Mouse (Mus musculus) midbrain, postnatal 0 days (tissue): Measurements from ENCODE around the gene Immp1l. TPM values are rescaled to one million over a fixed set of nuclear protein-coding genes. Genes with fewer than 3 reads are reported as not detected.

Experiments
- ATAC-seq: fragments of 200-750 bp; cut with Nextera tagmentation; 2 replicates; pipeline ENCODE4 v1.8.0; 2017; ENCODE audit warnings: moderate number of reproducible peaks, mild to moderate bottlenecking, moderate TSS enrichment, moderate library complexity; ENCODE audit not compliant: low FRiP score
- DNase-seq: peaks from one replicate; pipeline ENCODE4 v3.0.0-alpha.2; 2015; ENCODE audit warnings: low spot score
- H3K27ac ChIP-seq: fragments of 300-500 bp; sonication (generic); 2 replicates; pipeline ENCODE4 v1.5.1; 2014; ENCODE audit warnings: low read depth, mild to moderate bottlenecking, low read length, mixed read lengths
- H3K27me3 ChIP-seq: fragments of 300-500 bp; sonication (generic); 2 replicates; pipeline ENCODE4 v1.6.1; 2014; ENCODE audit warnings: low read length, control low read depth, mixed read lengths; ENCODE audit not compliant: insufficient read depth
- H3K36me3 ChIP-seq: fragments of 300-500 bp; sonication (generic); 2 replicates; pipeline ENCODE4 v1.6.1; 2014; ENCODE audit warnings: low read length, control low read depth, mixed read lengths; ENCODE audit not compliant: insufficient read depth
- H3K4me1 ChIP-seq: fragments of 300-500 bp; sonication (generic); 2 replicates; pipeline ENCODE4 v1.6.1; 2014; ENCODE audit warnings: mild to moderate bottlenecking, control low read depth, antibody characterized with exemption, low read length, mixed read lengths; ENCODE audit not compliant: insufficient read depth
- H3K4me2 ChIP-seq: fragments of 300-500 bp; sonication (generic); 2 replicates; pipeline ENCODE4 v1.6.1; 2014; ENCODE audit warnings: low read depth, mild to moderate bottlenecking, low read length, mixed read lengths; ENCODE audit not compliant: poor library complexity, severe bottlenecking
- H3K4me3 ChIP-seq: fragments of 300-500 bp; sonication (generic); 2 replicates; pipeline ENCODE4 v1.5.1; 2014; ENCODE audit warnings: low read depth, mild to moderate bottlenecking, low read length, moderate library complexity
- H3K9ac ChIP-seq: fragments of 300-500 bp; sonication (generic); replicated peaks from 2 replicates; pipeline ENCODE4 v1.6.1; 2014; ENCODE audit warnings: mild to moderate bottlenecking, low read length, moderate library complexity, mixed read lengths; ENCODE audit not compliant: poor library complexity, severe bottlenecking
- H3K9me3 ChIP-seq: fragments of 300-500 bp; sonication (generic); 2 replicates; pipeline ENCODE4 v1.6.1; 2016; ENCODE audit warnings: low read length, control low read depth
- CTCF ChIP-seq: IDR thresholded peaks from 2 replicates; pipeline ENCODE4 v1.5.1; 2016; ENCODE audit warnings: antibody characterized with exemption, mild to moderate bottlenecking
- WGBS: fragments of 180-500 bp; shearing (Covaris S2); extraction: QIAGEN DNeasy Blood & Tissue Kit; methylation state at CpG from one replicate; pipeline ENCODE4 v1.1.7; 2014; 5-methylcytosine and 5-hydroxymethylcytosine counted together
- polyA plus RNA-seq: library from polyadenylated mRNA; unstranded; fragments of >200 nt; fragmentation: Nextera tagmentation; extraction: Ambion mirVana; gene quantifications from 2 replicates; pipeline ENCODE4 v1.2.1, GENCODE M21; 2015
- total RNA-seq: library from RNA; depleted of rRNA; stranded (reverse); fragments of >200 nt; gene quantifications from 2 replicates; pipeline ENCODE4 v1.2.3, GENCODE M21; 2014

Gene Immp1l
- total and polyA plus RNA-seq, 2 experiments from 2014 or later, result 34.1 to 84.5 TPM

- Histone ChIP-seq H3K9ac (no peak overlapping the region), H3K4me1 (no peaks in the 10 kb centered on the region), H3K27ac (no peak overlapping the region), H3K36me3 (no peaks in the 10 kb centered on the region), H3K9me3 (no peaks in the 10 kb centered on the region), H3K4me3 (no peak overlapping the region), H3K27me3 (no peaks in the 10 kb centered on the region), H3K4me2 (no peak overlapping the region)
- 95% methylated on average over 3 of the region's 3 CpGs for WGBS
- no peak for TF ChIP-seq CTCF
- DNase-seq (no peak), ATAC-seq (no peak)
These were observed 6.2 kb downstream of the Immp1l start for GRCm38 (mm10) chr2:105910611-105911010.

GRCm38 (mm10) chr2:105913655-105914366, 9.4 kb downstream of the Immp1l start:
- Histone ChIP-seq H3K9me3 (no peaks in the 10 kb centered on the region), H3K36me3 (no peaks in the 10 kb centered on the region), H3K27me3 (no peaks in the 10 kb centered on the region), H3K4me1 (no peaks in the 10 kb centered on the region), H3K4me3 (no peak overlapping the region), H3K9ac (no peak overlapping the region), H3K4me2 (no peak overlapping the region), H3K27ac (no peak overlapping the region)
- ATAC-seq (no peak), DNase-seq (peak; percentile 68)
- no peak for TF ChIP-seq CTCF
- 33% methylated on average over 6 of the region's 6 CpGs for WGBS

- ATAC-seq, result no peak
- WGBS, result 92% methylated on average over 1 of the region's 1 CpGs
- no peak overlapping the region for H3K27ac ChIP-seq
- H3K4me3 ChIP-seq, result no peak overlapping the region
- no peaks in the 10 kb centered on the region for H3K9me3 ChIP-seq
- H3K36me3 ChIP-seq, result no peaks in the 10 kb centered on the region
- no peak overlapping the region for H3K9ac ChIP-seq
- no peak overlapping the region for H3K4me2 ChIP-seq
- no peaks in the 10 kb centered on the region for H3K27me3 ChIP-seq
- DNase-seq, result peak; percentile 19
- no peaks in the 10 kb centered on the region for H3K4me1 ChIP-seq
- TF ChIP-seq CTCF, result no peak
These were observed 12.2 kb downstream of the Immp1l start for GRCm38 (mm10) chr2:105916671-105917070.

GRCm38 (mm10) chr2:105917623-105918346, 13.3 kb downstream of the Immp1l start:
- ATAC-seq (no peak), DNase-seq (peak; percentile 37)
- no peaks in the 10 kb centered on the region for H3K9me3 ChIP-seq
- no peak overlapping the region for H3K9ac ChIP-seq
- no peak overlapping the region for H3K27ac ChIP-seq
- no peak for TF ChIP-seq CTCF
- no peak overlapping the region for H3K4me3 ChIP-seq
- no peak overlapping the region for H3K4me2 ChIP-seq
- 28% methylated on average over 5 of the region's 5 CpGs for WGBS
- H3K27me3 ChIP-seq, result no peaks in the 10 kb centered on the region
- H3K4me1 ChIP-seq, result no peaks in the 10 kb centered on the region
- H3K36me3 ChIP-seq, result no peaks in the 10 kb centered on the region

GRCm38 (mm10) chr2:105950131-105950530, 45.7 kb downstream of the Immp1l start:
- no peak overlapping the region for H3K9ac ChIP-seq
- TF ChIP-seq CTCF, result no peak
- WGBS, result 92% methylated on average over 2 of the region's 2 CpGs

GRCm38 (mm10) chr2:105951350-105951940, 47.0 kb downstream of the Immp1l start:
- Histone ChIP-seq H3K36me3 (no peaks in the 10 kb centered on the region), H3K4me1 (no peaks in the 10 kb centered on the region), H3K27me3 (no peaks in the 10 kb centered on the region), H3K4me2 (no peak overlapping the region), H3K4me3 (no peak overlapping the region), H3K9ac (no peak overlapping the region), H3K9me3 (no peaks in the 10 kb centered on the region), H3K27ac (no peak overlapping the region)
- no peak for DNase-seq
- 97% methylated on average over 1 of the region's 1 CpGs for WGBS
- no peak for TF ChIP-seq CTCF
- no peak for ATAC-seq

More at GRCm38 (mm10) chr2:105950131-105950530, 45.7 kb downstream of the Immp1l start:
- Histone ChIP-seq H3K27me3 (no peaks in the 10 kb centered on the region), H3K4me1 (no peaks in the 10 kb centered on the region), H3K9me3 (no peaks in the 10 kb centered on the region), H3K36me3 (no peaks in the 10 kb centered on the region), H3K27ac (no peak overlapping the region), H3K4me2 (no peak overlapping the region), H3K4me3 (no peak overlapping the region)
- ATAC-seq (no peak), DNase-seq (no peak)
